Mouse (Mus musculus): Measurements from ENCODE around the gene Thnsl2.

DNA sequence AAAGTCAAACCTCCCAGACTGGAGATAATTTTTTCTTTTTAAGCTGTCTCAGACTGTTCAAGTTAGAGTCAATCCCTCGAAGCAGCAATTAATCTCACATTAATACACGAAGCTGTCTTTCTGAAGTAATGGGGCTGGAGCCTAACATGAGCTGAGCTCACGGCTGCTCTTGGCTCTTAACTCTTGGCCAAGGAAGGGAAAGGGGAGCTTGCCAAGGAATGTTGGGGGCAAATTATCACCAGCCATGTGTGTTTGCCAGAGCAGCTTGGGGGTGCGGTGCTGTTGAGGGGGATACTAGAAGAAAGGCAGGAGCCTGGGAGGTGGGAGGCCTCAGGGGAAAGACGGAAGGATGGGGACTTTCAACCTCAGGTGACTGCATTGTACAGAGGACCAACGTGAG is 63.0 kb downstream of the Thnsl2 start:
- TF ChIP-seq POLR2A (IDR thresholded peaks at IDR 0.05; ENCODE audit: borderline replicate concordance, extremely low read depth, low read depth, low read length) (no peak), CTCF (IDR thresholded peaks at IDR 0.05; ENCODE audit: insufficient read depth, low read length) (no peak)

Measured in lung, adult 2 months (tissue).